Mouse (Mus musculus) T-helper 1 cell (primary cell): ENCODE results near the gene Scel.

Experiments used
- in situ Hi-C: fragments of 300-600 bp; cut with MboI, MseI; formaldehyde crosslinking; loops from one replicate; pipeline ENCODE4 v1.15.1; 2025; ENCODE audit warnings: high pct_unique_total_duplicates

Scel gene

DNA sequence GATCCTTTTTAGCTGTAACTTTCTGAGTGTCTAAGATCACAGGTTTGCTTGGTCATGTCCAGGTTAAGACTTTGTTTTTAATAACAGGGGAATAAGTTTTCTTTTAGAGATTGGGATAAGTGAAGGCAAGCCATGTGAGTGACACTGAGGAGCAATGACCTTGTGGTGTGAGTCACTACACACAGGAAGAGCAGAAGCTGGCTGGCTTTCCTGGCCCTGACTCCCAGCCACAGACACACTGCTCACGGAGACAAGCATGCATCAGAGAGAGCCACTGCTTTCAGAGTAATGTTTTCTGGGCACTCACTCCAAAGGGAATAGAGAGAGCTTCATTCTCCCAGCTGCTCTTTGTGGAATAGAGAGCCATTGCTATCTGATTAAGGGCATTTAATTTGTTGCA lies 54.8 kb downstream of the Scel start:
- in situ Hi-C loops: no loop called here

DNA sequence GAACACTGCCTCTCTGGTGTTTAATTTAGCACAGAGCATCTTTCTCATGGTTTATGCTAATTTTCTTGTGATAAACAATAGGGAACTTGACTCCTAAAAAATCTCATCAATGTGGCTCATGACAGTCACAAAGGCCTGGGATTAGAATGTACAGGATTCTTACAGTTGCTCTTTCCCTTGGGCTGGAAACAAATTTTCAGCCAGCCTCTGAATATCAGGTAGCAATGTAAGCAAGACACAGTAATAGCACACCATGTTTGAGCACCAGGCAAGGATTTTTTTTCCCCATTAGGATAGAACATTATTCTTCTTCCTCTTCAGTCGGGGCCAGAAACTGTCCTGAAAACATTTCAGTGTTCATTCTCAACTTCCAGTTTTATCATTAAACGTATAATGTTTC lies 55.3 kb downstream of the Scel start:
- in situ Hi-C loops: no loop called here

DNA sequence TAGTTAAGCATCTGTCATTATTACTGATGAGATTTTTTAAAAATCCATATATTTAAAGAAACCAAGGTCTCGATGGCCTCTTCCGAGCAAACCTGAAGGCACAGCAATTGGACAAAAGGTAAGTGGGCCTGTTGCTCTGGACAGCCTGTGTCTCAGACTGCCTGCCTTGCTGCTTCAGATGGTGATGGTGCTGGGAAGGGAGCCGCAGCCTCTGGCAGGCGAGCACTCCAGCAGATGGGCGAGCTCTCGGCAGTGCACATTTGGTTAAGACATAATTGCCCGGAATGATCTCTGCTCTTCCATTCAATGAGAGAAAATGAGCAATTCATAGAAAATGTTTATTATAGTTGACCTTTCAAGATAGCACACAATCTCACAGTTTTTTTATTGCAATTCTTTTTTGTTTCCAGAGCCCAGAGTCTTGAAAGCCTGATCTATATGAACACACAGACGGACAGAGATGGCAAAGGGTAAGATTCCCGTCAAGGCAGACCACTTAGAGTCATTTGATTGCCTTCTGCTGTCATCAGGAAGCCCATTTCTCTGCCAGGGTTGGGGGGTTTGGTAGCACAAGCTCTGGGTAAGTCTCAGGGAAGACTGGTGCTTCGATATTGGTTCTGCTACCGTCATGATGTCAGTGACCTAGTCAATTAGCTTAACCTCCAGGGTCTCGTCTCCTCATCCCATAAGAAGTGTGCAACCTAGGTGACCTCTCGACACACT lies 58.6 kb downstream of the Scel start:
- in situ Hi-C loops: no loop called here

DNA sequence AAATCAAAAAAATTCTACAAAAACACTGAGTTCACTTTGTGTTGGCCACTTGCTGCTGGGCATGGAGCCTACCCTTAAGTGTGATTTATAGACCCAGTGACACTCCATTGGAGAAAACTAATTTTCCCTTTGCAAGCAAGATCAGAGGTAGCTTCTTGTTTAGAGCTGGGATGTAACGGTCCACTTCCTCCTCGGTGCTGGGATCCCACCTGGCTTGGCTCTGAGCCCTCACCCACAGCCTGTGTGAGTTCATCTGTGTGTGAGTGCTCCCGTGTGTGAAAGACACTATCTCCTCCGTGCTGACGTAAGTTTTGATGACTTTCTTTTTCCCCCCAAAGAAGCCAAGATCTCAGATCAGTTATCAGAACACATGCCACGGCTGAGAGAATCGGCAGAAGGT lies 62.7 kb downstream of the Scel start:
- in situ Hi-C loops: loop anchor here (5.0 to 25.0 kb wide), 2 partner anchors 41 to 1664 kb away; no protein-coding TSS in a partner anchor

DNA sequence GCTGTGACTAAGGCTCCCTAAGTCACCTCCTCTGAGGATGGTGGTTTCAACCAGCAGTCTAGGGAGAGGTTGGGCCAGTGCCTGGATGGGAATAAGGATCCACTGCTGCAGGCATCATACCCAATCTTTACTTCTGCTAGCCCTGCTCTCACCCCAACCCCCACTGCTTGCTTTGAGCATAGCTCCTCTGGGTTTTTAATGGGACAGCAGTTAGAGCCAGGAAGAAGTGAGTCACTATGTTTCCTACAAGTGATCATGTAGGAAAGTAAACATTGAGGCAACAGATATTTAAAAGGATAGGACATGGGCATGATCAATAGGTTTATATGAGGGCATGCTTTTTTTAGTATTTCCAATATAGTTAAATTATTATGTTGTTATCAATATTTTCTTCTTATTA lies 63.9 kb downstream of the Scel start:
- in situ Hi-C loops: loop anchor here (5.0 to 25.0 kb wide), 2 partner anchors 40 to 1665 kb away; no protein-coding TSS in a partner anchor

DNA sequence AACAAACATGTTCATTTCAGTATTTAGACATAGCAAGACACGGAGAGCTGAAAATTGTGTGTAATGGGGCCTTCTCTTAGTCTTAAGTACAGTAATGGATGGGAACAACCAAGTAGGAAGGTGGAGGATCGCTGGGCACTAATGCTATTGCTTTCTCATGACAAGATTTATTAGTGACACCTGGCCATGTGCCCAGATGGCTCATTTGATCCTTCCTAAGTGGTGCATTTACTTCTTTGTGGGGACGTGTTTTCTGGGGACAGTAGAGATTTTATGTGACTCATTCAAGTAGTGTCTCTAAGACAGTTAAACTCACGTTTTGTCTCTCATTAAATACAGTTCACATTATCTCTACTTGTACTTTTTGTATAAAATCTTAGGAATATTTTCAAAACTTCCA lies 73.5 kb downstream of the Scel start:
- in situ Hi-C loops: loop anchor here (25.0 kb wide), 1 partner anchor 1674 kb away; no protein-coding TSS in a partner anchor

DNA sequence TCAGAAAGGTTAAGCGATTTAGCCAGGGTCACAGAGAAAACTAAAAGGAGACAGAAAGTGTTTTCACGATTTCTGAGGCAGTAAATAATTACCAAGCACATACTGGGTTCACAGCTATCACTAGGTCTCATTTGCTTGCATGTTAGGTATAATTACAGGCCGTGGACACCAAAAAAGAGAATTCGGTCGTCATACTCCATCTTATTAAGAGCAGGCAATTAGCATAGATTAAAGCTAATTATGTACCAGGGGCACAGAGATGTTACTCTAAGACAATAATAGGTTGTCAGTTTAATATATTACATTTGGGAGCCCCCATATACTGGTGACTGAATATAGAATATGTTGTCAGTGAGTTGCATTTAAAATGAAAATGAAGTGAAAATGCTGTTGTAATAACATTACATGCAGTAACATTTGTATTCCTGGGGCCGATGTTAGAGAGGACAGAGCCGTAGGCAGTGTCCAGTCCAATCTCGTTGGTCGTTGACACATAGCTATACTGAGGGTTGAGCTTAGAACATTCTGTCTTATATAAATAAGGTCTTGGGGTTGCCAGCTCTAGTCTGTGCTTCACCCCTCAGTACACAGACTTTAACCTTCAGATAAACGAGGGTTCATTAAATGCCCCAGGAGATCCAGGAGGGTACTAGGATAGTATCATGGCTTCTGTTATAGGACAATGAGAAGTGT lies 74.2 kb downstream of the Scel start:
- in situ Hi-C loops: loop anchor here (25.0 kb wide), 1 partner anchor 1675 kb away; no protein-coding TSS in a partner anchor

DNA sequence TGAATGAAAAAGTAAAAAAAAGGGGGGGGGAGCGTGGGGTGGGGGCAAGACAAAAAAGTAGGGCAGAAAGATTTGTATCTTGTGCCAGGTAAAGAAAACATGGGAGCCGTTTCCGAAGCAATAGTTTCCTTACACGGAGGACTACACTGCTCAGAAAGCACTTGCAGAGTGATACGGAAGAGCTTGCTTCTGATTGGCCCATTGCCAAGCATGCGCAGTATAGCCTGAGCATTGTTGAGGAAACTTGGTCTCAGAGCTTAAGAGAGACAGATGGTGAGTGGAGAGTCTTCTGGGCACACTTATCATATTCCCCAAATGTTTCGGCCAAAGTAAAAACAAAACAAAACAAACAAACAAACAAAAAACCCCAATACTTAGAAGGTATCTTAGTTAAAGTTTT lies 76.7 kb downstream of the Scel start:
- in situ Hi-C loops: loop anchor here (25.0 kb wide), 1 partner anchor 1678 kb away; no protein-coding TSS in a partner anchor

DNA sequence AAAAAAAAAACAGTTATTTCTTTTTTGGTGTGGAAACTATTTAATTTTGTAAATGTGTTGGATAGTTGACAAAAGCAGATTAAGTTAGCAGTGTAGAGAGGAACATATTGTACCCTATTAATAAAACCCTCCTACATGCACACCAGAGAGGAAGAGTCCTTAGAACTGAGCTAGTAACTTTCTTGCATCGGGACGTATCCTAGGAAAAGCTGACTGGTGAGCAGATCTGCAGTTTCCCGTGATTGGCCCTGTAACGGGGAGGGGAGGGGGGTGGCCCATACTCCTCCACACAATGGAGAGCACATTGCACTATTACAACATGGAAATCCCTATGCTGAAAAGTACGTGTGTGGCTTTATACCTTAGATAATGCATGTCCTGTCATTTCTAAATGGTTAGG lies 82.7 kb downstream of the Scel start:
- in situ Hi-C loops: loop anchor here (25.0 kb wide), 1 partner anchor 1684 kb away; no protein-coding TSS in a partner anchor

DNA sequence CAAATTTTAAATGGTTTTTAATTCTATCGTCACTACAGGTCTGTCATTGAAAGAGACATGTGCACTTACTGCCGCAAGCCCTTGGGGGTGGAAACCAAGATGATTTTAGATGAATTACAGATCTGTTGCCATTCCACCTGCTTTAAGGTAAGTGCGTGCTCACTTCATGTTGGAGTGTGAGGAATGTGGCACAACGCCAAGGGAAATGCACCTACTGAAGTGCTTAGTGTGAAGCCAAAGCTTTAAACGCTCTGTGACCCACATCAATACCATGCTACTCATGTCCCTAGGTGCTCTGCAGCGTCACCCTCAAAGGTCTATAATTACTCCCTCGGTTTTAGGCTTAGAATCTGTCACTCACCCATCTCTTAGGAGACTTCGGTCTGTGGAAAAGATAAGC lies 94.9 kb downstream of the Scel start:
- in situ Hi-C loops: loop anchor here (25.0 kb wide), 1 partner anchor 1204 kb away; no protein-coding TSS in a partner anchor

DNA sequence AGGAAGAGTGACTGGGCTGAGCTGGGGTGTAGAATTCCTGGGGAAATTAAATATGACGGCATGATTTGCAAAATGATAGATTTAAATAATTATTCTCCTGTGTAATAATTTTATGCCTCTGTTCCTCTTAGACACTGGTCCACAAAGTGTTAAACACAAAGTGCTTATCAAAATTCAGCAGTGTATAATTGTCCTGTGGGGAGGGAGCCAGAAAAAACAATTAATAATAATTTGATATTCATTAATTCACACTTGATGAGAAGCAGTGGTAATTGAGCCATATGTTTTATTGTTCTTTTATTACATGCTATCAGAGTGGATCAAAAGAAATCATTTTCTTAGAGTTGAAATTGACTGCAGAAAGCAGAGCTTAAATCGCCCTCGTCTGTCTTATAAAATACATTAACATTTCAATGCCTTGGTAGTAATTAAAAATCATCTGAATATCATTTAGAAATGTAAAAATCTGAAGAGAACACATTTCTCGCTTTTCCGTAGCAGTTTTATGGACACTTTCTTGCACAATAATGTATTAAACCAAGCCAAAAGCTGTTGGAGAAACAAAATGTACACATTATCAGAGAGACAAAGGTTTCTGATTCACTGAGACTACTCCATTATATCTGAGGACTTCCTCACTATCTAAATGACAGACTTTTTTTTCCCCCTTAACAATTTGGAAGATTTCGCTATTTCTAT lies 100.6 kb downstream of the Scel start:
- in situ Hi-C loops: loop anchor here (25.0 kb wide), 1 partner anchor 1199 kb away; no protein-coding TSS in a partner anchor

DNA sequence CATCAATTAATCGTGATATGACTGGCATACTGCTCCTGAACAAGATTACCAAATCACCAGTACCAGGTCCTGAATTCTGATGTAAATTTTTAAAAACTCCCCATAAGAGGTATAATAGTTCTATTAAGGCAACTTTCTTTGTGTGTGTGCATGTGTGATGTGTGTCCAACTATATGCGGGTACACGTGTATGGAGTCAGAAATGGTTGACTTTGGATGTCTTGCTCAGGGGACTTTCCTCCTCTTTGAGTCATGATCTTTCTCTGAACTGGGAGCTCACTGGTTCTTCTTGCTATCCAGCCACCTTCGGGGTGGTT lies 101.1 kb downstream of the Scel start:
- in situ Hi-C loops: loop anchor here (25.0 kb wide), 1 partner anchor 1198 kb away; no protein-coding TSS in a partner anchor

DNA sequence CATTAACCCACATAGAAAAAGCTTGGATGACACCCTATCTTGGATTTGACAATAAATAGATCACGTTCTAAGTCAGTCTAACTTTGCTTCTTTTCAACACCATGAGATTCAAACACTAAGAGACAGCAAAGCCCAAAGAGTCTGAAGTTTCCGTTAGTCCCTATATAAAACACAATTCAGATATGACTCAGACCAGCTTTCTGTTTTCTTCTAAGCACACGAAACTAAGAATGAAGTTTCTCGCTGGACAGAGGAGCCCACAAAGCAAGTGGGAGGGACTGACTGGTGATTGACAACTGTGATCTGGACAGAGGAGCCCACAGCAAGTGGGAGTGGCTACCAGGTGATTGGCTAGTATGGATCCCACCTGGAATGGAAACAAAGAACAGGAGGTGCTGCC lies 106.6 kb downstream of the Scel start:
- in situ Hi-C loops: loop anchor here (5.0 to 25.0 kb wide), 4 partner anchors 42 to 1635 kb away; partner anchors contain the start of gene Ndfip2

DNA sequence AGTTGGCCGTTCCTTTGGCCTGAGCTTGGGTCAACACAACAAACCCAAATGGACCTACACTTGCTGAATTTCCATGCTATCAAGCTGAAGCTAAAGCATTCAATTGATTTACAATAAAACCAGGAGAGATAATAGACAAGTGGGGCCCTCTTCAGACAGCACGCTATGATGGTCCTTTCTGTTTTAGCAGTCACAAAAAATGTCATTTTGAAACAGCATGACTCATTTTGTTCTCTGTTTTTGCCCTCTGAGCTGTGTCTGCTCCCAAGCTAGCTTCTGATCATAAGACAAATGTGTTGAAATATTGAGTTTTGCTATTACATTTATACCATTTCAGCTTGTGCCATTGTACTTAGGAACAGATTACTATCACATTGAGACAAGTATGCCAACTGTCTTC lies 108.1 kb downstream of the Scel start:
- in situ Hi-C loops: loop anchor here (10.0 to 25.0 kb wide), 2 partner anchors 1191 to 1634 kb away; partner anchors contain the start of gene Ndfip2

DNA sequence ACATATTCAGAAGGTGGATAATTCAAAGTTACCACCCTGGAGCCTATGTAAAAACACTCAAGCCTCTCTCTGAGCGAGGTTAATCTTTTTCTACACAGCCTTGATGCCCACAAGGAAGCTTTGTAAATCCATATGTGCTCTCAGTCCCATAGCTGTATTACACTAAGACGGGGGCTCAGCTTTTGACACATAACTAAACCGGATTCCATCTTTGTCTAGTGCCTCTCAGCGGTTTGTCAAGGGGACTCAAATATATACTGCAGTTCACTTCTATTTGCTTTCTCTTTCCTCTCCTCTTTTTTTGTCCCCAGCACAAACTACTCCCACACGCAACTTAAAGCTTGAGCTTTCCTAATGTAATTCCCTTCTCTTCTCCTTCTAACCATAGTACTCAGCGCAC lies 113.0 kb downstream of the Scel start:
- in situ Hi-C loops: loop anchor here (5.0 to 10.0 kb wide), 2 partner anchors 71 to 1629 kb away; partner anchors contain the start of gene Ndfip2

DNA sequence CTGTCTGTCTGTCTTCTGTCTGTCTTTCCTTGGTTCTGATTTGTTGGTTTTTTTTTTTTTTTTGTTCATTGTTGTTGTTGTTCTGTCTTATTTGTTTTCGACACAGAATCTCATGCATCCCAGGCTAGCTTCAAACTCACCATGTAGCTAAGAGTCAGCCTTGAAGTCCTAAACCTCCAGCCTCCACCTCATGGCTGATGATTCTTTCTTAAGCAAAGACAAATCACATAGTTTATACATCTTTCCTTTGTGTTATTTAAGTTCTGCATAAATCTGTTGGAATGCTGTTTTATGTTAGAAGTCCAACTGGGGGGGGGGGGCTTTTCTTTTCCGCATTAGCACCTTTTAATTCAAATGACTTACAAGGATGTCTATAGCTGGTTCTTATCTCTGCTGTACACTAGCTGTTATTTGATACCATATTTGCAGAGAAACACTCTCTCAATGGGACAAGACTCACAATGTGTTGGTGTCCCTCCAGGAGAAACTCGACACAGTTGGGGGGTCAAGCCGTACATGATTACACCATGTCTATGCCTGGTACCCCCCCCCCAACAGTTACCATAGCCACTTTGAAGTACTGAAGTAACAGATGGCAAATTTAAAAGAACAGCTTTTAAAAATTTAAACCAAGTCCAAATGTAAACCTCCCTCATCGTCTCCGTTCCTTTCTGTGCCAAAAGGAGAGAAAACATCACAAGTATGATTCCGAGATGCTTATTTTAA lies 116.7 kb downstream of the Scel start:
- in situ Hi-C loops: loop anchor here (5.0 to 10.0 kb wide), 2 partner anchors 67 to 1625 kb away; partner anchors contain the start of gene Ndfip2

DNA sequence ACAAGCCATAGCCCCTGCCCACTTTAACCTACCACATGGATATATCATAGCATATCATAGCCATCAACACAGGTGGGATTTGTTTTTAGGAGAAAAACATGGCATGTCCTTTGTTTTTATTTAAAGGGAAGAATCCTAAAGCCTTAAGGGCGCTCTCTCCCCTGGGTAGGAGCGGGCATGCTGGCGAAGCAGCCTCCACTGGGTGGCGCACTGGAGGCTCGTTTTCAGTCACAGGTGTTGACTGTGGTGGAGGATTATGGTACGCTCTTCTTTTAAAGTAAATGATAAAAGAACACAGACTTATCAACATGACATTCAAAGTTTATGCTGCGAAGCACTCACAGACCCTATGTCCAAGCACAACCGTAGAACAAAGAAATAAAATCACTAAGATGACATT lies 117.4 kb downstream of the Scel start:
- in situ Hi-C loops: no loop called here

DNA sequence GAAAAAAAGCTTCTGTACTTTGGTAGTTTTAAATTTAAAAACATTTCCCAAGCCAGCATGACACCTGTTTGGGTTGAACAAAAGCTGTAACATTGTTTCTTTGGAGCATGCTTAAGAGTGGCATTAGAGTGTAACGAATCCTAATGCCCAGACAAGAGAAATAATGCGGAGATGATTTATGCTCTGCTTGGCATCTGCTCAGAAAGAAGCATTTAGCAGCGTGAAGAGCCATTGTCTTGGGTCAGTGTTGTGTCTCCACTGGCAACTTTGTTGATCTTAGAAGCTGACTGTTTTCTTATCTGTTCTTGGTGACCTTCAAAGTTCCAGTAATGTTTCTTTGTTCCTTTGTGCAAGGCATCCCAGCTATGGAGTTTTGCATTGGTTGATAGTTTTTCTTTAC lies 130.8 kb downstream of the Scel start:
- in situ Hi-C loops: no loop called here

DNA sequence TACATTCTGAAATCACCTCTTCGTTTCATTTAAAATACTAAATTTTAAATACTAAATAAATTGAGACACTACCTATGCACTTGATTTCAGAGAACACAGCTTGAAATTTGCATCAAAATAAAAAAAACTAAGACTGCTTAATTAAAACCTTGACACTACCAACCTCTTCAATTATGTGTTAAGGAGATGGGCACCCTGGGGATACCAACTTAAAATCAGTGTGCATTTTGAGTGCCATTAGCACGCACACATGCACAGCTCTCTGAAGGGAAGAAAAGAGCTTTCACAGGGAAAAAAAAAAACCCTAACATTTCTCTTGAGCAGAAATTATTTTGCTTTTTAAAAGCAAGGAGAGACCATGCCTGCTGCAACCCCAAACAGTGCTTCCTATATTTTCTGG lies 134.8 kb downstream of the Scel start:
- in situ Hi-C loops: no loop called here

DNA sequence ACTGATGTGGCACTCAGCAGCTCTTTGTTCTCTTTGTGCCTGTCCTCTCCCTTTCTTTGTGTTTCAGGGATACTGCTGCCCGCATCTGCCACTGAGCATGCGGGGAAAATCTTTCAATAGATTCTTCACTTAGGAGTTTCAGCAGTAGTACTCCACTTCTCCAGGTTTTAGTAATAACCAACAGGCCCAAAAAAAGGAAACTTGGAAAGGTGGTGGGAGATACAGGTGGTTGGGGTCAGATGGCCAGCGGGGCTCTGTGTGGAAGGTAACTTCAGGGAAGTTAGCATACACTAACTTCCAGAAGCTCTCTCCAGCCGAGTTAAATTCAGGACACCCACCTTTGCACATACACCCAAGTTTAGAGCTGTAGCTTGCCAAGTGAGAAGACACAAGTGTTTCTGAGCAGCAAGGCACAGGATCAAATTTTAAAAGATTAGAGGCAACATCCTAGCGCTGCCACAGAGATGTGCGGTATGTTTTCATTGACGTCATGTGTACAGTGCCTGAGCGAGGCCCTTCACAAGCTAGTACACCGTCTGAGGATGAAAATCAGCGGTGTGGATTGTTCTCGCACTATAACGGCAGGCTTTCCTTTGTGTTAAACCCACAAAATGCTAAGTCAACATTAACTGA lies 135.6 kb downstream of the Scel start:
- in situ Hi-C loops: no loop called here

DNA sequence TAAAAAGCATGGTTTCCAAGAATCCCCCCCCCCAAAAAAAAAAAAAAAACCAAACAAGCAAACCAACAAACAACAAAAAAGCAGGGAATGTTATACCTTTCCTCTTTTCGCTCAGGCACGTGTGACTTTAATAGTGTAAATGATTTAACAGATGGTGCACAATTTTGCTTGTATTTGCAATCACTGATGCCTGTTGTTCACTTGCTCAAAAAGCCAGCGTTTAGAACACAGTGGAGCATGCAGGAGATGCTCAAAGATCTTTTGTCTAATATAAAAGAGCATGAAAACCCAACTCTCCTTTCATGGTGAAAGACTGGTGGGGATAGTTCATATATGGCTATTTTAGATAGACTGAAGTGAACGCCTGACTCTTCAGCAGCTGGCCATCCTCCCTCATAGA lies 136.2 kb downstream of the Scel start:
- in situ Hi-C loops: no loop called here
